28 mouse cellular contexts compared by ENCODE assay signal in genomic region chr11:98681186-98681585, GRCm38 (mm10). TPM values are rescaled to one million over a fixed set of nuclear protein-coding genes. Genes with fewer than 3 reads are reported as not detected.
DNase-seq lines count a peak whose midpoint lies in the region; ATAC-seq and TF ChIP-seq lines count a peak whose summit lies in the region.
"Had no signal": no experiment of that assay in that cellular context is flagged by ENCODE, and none has a peak within 500 bp of the region (broad histone marks: within the 10 kb centered on the region; RNA-seq: fewer than 3 reads in every experiment).

No protein-coding gene starts in this region.

- peaks cover 29% of the 10 kb centered on the region for H3K79me2 ChIP-seq in CH12.LX (replicated peaks; ENCODE audit: control insufficient read depth, extremely low read depth, insufficient read depth, poor library complexity, severe bottlenecking)

- no peaks in the 10 kb centered on the region for H3K27me3 ChIP-seq in hindbrain, embryonic 15.5 days
- H3K27me3 ChIP-seq in hindbrain, embryonic 14.5 days (ENCODE audit: control insufficient read depth, insufficient read depth, low read length), result no peaks in the 10 kb centered on the region
- H3K27me3 ChIP-seq in lung, embryonic 14.5 days (ENCODE audit: insufficient read depth, low read length), result no peaks in the 10 kb centered on the region
- peaks cover 26% of the 10 kb centered on the region for H3K27me3 ChIP-seq in CH12.LX (replicated peaks)
- H3K27me3 ChIP-seq: embryonic facial prominence, embryonic 15.5 days; heart, embryonic 12.5 days; intestine, embryonic 15.5 days had no signal

- H3K9ac ChIP-seq in hindbrain, embryonic 15.5 days, result no peak overlapping the region
- no peak overlapping the region for H3K9ac ChIP-seq in hindbrain, embryonic 14.5 days
- no peak overlapping the region for H3K9ac ChIP-seq in lung, embryonic 14.5 days
- peak overlapping the region; percentile 66; the same call in 1 of the 2 replicates for H3K9ac ChIP-seq in CH12.LX (ENCODE audit: insufficient read depth, low read depth)
- H3K9ac ChIP-seq in ES-E14 (ENCODE audit: insufficient read depth, low read depth, low read length, poor library complexity, severe bottlenecking), result peak overlapping the region; percentile 88; the same call in 1 of the 2 replicates

- H3K4me3 ChIP-seq in hindbrain, embryonic 15.5 days, result no peak overlapping the region
- H3K4me3 ChIP-seq in hindbrain, embryonic 14.5 days (replicated peaks; ENCODE audit: low read length), result no peak overlapping the region
- H3K4me3 ChIP-seq in lung, embryonic 14.5 days (ENCODE audit: low read depth, low read length), result no peak overlapping the region
- H3K4me3 ChIP-seq in CH12.LX (replicated peaks in 1 of 3; ENCODE audit: low read depth in 2 of 3, low read length in 2 of 3, poor library complexity in 1 of 3) (no peak overlapping the region), ES-E14 (ENCODE audit: insufficient read depth in 1 of 2, low read depth in 1 of 2, low read length in 2 of 2, poor library complexity in 1 of 2, severe bottlenecking in 1 of 2) (peak overlapping the region in 1 of 2 experiments; percentile 91; a peak in 1 of 4 replicates)

- no peaks in the 10 kb centered on the region for H3K9me3 ChIP-seq in hindbrain, embryonic 15.5 days
- no peaks in the 10 kb centered on the region for H3K9me3 ChIP-seq in hindbrain, embryonic 14.5 days (ENCODE audit: control insufficient read depth, low read length)
- H3K9me3 ChIP-seq in lung, embryonic 14.5 days (ENCODE audit: low read depth, low read length), result no peaks in the 10 kb centered on the region
- H3K9me3 ChIP-seq in CH12.LX (replicated peaks; ENCODE audit: low read length) (no peaks in the 10 kb centered on the region), ES-E14 (ENCODE audit: control insufficient read depth, insufficient read depth, low read depth, low read length) (no peaks in the 10 kb centered on the region)
- H3K9me3 ChIP-seq: embryonic facial prominence, embryonic 15.5 days; heart, embryonic 12.5 days; hindbrain, embryonic 13.5 days; intestine, embryonic 15.5 days; megakaryocyte, embryonic 14.5 days had no signal

- peak overlapping the region; percentile 83; the same call in 1 of the 2 replicates for H3K4me2 ChIP-seq in hindbrain, embryonic 15.5 days
- no peak overlapping the region for H3K4me2 ChIP-seq in hindbrain, embryonic 14.5 days (replicated peaks)
- H3K4me2 ChIP-seq in lung, embryonic 14.5 days, result peak overlapping the region; percentile 64; the same call in 1 of the 2 replicates
- peak overlapping the region; percentile 86 for H3K4me2 ChIP-seq in CH12.LX (ENCODE audit: insufficient read depth, low read depth, poor library complexity, severe bottlenecking)

- no peak for DNase-seq in hindbrain, embryonic 14.5 days (ENCODE audit: low spot score)
- DNase-seq in lung, embryonic 14.5 days, result no peak
- no peak for DNase-seq in lung, adult 18-20 months
- DNase-seq in CH12.LX (ENCODE audit: extremely low read depth), result no peak
- no peak for DNase-seq in ES-E14 (ENCODE audit: low read depth, low spot score)
- DNase-seq in yolk sac, embryonic 10.5 days (ENCODE audit: low spot score), result no peak
- DNase-seq in adrenal gland, adult 8-10 months, result no peak
- DNase-seq: adrenal gland, postnatal 36 days; gastrocnemius, postnatal 10 days; heart, adult 11 months; kidney, postnatal 14 days; lung, adult 2 months had no signal

- TF ChIP-seq EP300 in CH12.LX (IDR thresholded peaks at IDR 0.05; ENCODE audit: low read length), result no peak

- H3K36me3 ChIP-seq in hindbrain, embryonic 15.5 days, result peaks cover 9% of the 10 kb centered on the region
- H3K36me3 ChIP-seq in hindbrain, embryonic 14.5 days (replicated peaks; ENCODE audit: control insufficient read depth, insufficient read depth), result peaks cover 12% of the 10 kb centered on the region
- peaks cover 12% of the 10 kb centered on the region for H3K36me3 ChIP-seq in lung, embryonic 14.5 days (ENCODE audit: insufficient read depth)
- H3K36me3 ChIP-seq in CH12.LX (replicated peaks in 1 of 2; ENCODE audit: control insufficient read depth in 1 of 2, insufficient read depth in 1 of 2, low read length in 1 of 2) (peaks cover 13 to 21% of the 10 kb centered on the region in 2 experiments), ES-E14 (ENCODE audit: control insufficient read depth, insufficient read depth, low read length, poor library complexity, severe bottlenecking) (peaks cover 13% of the 10 kb centered on the region)

- H3K4me1 ChIP-seq in hindbrain, embryonic 15.5 days (replicated peaks), result peaks cover 17% of the 10 kb centered on the region
- peaks cover 10% of the 10 kb centered on the region; the same call in 1 of the 2 replicates for H3K4me1 ChIP-seq in hindbrain, embryonic 14.5 days (replicated peaks; ENCODE audit: control insufficient read depth, insufficient read depth, low read length)
- H3K4me1 ChIP-seq in lung, embryonic 14.5 days (ENCODE audit: insufficient read depth), result 0 out of 2 replicates have a peak, but pooled peaks cover 3% of the 10 kb centered on the region
- H3K4me1 ChIP-seq in CH12.LX (ENCODE audit: control insufficient read depth in 1 of 2, insufficient read depth in 2 of 2) (peaks cover 16 to 33% of the 10 kb centered on the region in 2 experiments), ES-E14 (ENCODE audit: control insufficient read depth in 2 of 2, insufficient read depth in 2 of 2, low read length in 2 of 2, poor library complexity in 1 of 2) (peaks cover 9 to 15% of the 10 kb centered on the region in 2 experiments)

- dilution Hi-C loops in CH12.LX (cut with MboI; ENCODE audit: extremely low pct_ligation_motif_present, extremely low pct_unique_long_range_greater_than_20kb, low sequenced_read_pairs), result no loop called here

- no peak for TF ChIP-seq RAD21 in CH12.LX (IDR thresholded peaks at IDR 0.05; ENCODE audit: low read depth, low read length)

- in situ Hi-C loops in CH12.LX (cut with MboI; ENCODE audit: low pct_ligation_motif_present, low pct_unique_long_range_greater_than_20kb, low sequenced_read_pairs) (no loop called here), ES-E14 (cut with MboI; ENCODE audit: low sequenced_read_pairs in 2 of 2, unreplicated experiment in 2 of 2) (no loop called here)

- WGBS in hindbrain, embryonic 15.5 days, result 90% methylated on average over 4 of the region's 4 CpGs
- 83% methylated on average over 4 of the region's 4 CpGs for WGBS in hindbrain, embryonic 14.5 days
- WGBS in lung, embryonic 14.5 days, result 74% methylated on average over 4 of the region's 4 CpGs

- H3K27ac ChIP-seq in hindbrain, embryonic 15.5 days (replicated peaks), result no peak overlapping the region
- no peak overlapping the region for H3K27ac ChIP-seq in hindbrain, embryonic 14.5 days
- H3K27ac ChIP-seq in lung, embryonic 14.5 days (ENCODE audit: low read depth), result no peak overlapping the region
- no peak overlapping the region for H3K27ac ChIP-seq in CH12.LX (ENCODE audit: insufficient read depth, low read depth)
- H3K27ac ChIP-seq in ES-E14 (ENCODE audit: insufficient read depth, low read depth, low read length, poor library complexity, severe bottlenecking), result peak overlapping the region; percentile 90; the same call in 1 of the 2 replicates

- TF ChIP-seq POLR2A in CH12.LX (IDR thresholded peaks at IDR 0.05; ENCODE audit: low read depth, low read length), result no peak

- no peak for TF ChIP-seq CTCF in lung, embryonic 14.5 days (IDR thresholded peaks at IDR 0.05; ENCODE audit: low read depth)
- no peak for TF ChIP-seq CTCF in CH12.LX (conservative IDR thresholded peaks at IDR 0.05 in 1 of 2, IDR thresholded peaks at IDR 0.05 in 1 of 2; ENCODE audit: low read depth in 2 of 2, low read length in 2 of 2)

- ATAC-seq in hindbrain, embryonic 15.5 days (ENCODE audit: low FRiP score, low read depth), result no peak
- ATAC-seq in hindbrain, embryonic 14.5 days (ENCODE audit: low FRiP score), result no peak
- no peak for ATAC-seq in lung, embryonic 14.5 days (ENCODE audit: insufficient read depth)

RNA-seq across cellular contexts. Expression of gene Psmd3, which starts 1.2 kb away (rescaled TPM):
- 193 and 204 TPM in 2 replicates for polyA plus RNA-seq in hindbrain, embryonic 15.5 days (2015; fragmentation: Nextera tagmentation; extraction: Ambion mirVana)
- polyA plus RNA-seq in hindbrain, embryonic 14.5 days (2014; fragmentation: Nextera tagmentation; extraction: Ambion mirVana), result 130 and 141 TPM in 2 replicates
- 152 and 169 TPM in 2 replicates for polyA plus RNA-seq in lung, embryonic 14.5 days (2014; fragmentation: Nextera tagmentation; extraction: Ambion mirVana)
- total RNA-seq in CH12.LX (2012; rRNA removed), result 291 and 337 TPM in 2 replicates
- 163 and 166 TPM in 2 replicates for total RNA-seq in CH12.LX (2014; rRNA removed)
- polyA plus RNA-seq in CH12.LX (2012; ENCODE audit: insufficient read length, low read depth), result 345 and 354 TPM in 2 replicates
- total RNA-seq in ES-E14 (2012; rRNA removed), result 376 and 408 TPM in 2 replicates
- total RNA-seq in adrenal gland, adult 8-10 months (2022), result 100 to 1,000 TPM; 115 to 121 (median 117) TPM

RNA-seq across cellular contexts. Expression of gene Gsdma, which starts 17.0 kb away (rescaled TPM):
- polyA plus RNA-seq in hindbrain, embryonic 15.5 days (2015; fragmentation: Nextera tagmentation; extraction: Ambion mirVana), result 0.09 TPM in 1 of 2 replicates, not detected in the other
- not detected in 2 replicates for polyA plus RNA-seq in hindbrain, embryonic 14.5 days (2014; fragmentation: Nextera tagmentation; extraction: Ambion mirVana)
- polyA plus RNA-seq in lung, embryonic 14.5 days (2014; fragmentation: Nextera tagmentation; extraction: Ambion mirVana), result not detected in 2 replicates
- total RNA-seq in CH12.LX (2012; rRNA removed) (not detected in 2 replicates), CH12.LX (2014; rRNA removed) (not detected in 2 replicates), ES-E14 (2012; rRNA removed) (0.16 and 0.40 TPM in 2 replicates)
- polyA plus RNA-seq in CH12.LX (2012; ENCODE audit: insufficient read length, low read depth), result 0.08 and 0.10 TPM in 2 replicates
- total RNA-seq in adrenal gland, adult 8-10 months (2022), result not detected
- total RNA-seq: adrenal gland, postnatal 36 days; gastrocnemius, postnatal 10 days; heart, postnatal 10 days; layer of hippocampus, adult 18-20 months; layer of hippocampus, postnatal 25 days; monocyte, adult 5-6 weeks had no signal
- polyA plus RNA-seq: forebrain, embryonic 16.5 days; heart, embryonic 12.5 days; neural tube, embryonic 11.5 days had no signal

RNA-seq across cellular contexts. Expression of gene Csf3, which starts 19.9 kb away (rescaled TPM):
- not detected in 2 replicates for polyA plus RNA-seq in hindbrain, embryonic 15.5 days (2015; fragmentation: Nextera tagmentation; extraction: Ambion mirVana)
- not detected in 2 replicates for polyA plus RNA-seq in hindbrain, embryonic 14.5 days (2014; fragmentation: Nextera tagmentation; extraction: Ambion mirVana)
- not detected in 2 replicates for polyA plus RNA-seq in lung, embryonic 14.5 days (2014; fragmentation: Nextera tagmentation; extraction: Ambion mirVana)
- total RNA-seq in CH12.LX (2012; rRNA removed) (not detected in 2 replicates), CH12.LX (2014; rRNA removed) (not detected in 2 replicates), ES-E14 (2012; rRNA removed) (0.18 TPM in 1 of 2 replicates, not detected in the other)
- 0.21 and 0.29 TPM in 2 replicates for polyA plus RNA-seq in CH12.LX (2012; ENCODE audit: insufficient read length, low read depth)
- not detected for total RNA-seq in adrenal gland, adult 8-10 months (2022)
- total RNA-seq: adrenal gland, postnatal 36 days; gastrocnemius, postnatal 10 days; heart, postnatal 10 days; layer of hippocampus, adult 18-20 months; layer of hippocampus, postnatal 25 days; monocyte, adult 5-6 weeks had no signal
- polyA plus RNA-seq: forebrain, embryonic 16.5 days; heart, embryonic 12.5 days; hindbrain, embryonic 13.5 days; intestine, embryonic 15.5 days; lung, adult 2 months; neural tube, embryonic 11.5 days; small intestine, adult 2 months; stomach, embryonic 16.5 days; thymus, postnatal 0 days had no signal

RNA-seq across cellular contexts. Expression of gene Gsdma2, which starts 34.6 kb away (rescaled TPM):
- not detected in 2 replicates for polyA plus RNA-seq in hindbrain, embryonic 15.5 days (2015; fragmentation: Nextera tagmentation; extraction: Ambion mirVana)
- not detected in 2 replicates for polyA plus RNA-seq in hindbrain, embryonic 14.5 days (2014; fragmentation: Nextera tagmentation; extraction: Ambion mirVana)
- polyA plus RNA-seq in lung, embryonic 14.5 days (2014; fragmentation: Nextera tagmentation; extraction: Ambion mirVana), result not detected in 2 replicates
- total RNA-seq in CH12.LX (2012; rRNA removed) (not detected in 2 replicates), CH12.LX (2014; rRNA removed) (not detected in 2 replicates), ES-E14 (2012; rRNA removed) (not detected in 2 replicates)
- not detected in 2 replicates for polyA plus RNA-seq in CH12.LX (2012; ENCODE audit: insufficient read length, low read depth)
- total RNA-seq in adrenal gland, adult 8-10 months (2022), result under 1 TPM in 1 of 4 experiments, not detected in 3; 0.63 TPM
- total RNA-seq: gastrocnemius, postnatal 10 days; layer of hippocampus, adult 18-20 months; monocyte, adult 5-6 weeks had no signal
- polyA plus RNA-seq: embryonic facial prominence, embryonic 15.5 days; forebrain, embryonic 16.5 days; heart, embryonic 12.5 days; limb, embryonic 11.5 days; lung, adult 2 months had no signal

RNA-seq across cellular contexts. Expression of gene Med24, which starts 48.0 kb away (rescaled TPM):
- 67.0 and 70.3 TPM in 2 replicates for polyA plus RNA-seq in hindbrain, embryonic 15.5 days (2015; fragmentation: Nextera tagmentation; extraction: Ambion mirVana)
- 58.4 and 62.7 TPM in 2 replicates for polyA plus RNA-seq in hindbrain, embryonic 14.5 days (2014; fragmentation: Nextera tagmentation; extraction: Ambion mirVana)
- polyA plus RNA-seq in lung, embryonic 14.5 days (2014; fragmentation: Nextera tagmentation; extraction: Ambion mirVana), result 53.0 and 53.5 TPM in 2 replicates
- 47.7 and 48.6 TPM in 2 replicates for total RNA-seq in CH12.LX (2012; rRNA removed)
- 26.5 and 30.9 TPM in 2 replicates for total RNA-seq in CH12.LX (2014; rRNA removed)
- 64.2 and 78.8 TPM in 2 replicates for polyA plus RNA-seq in CH12.LX (2012; ENCODE audit: insufficient read length, low read depth)
- 53.5 and 75.7 TPM in 2 replicates for total RNA-seq in ES-E14 (2012; rRNA removed)
- 10 to 100 TPM; 47.7 to 63.3 (median 55.7) TPM for total RNA-seq in adrenal gland, adult 8-10 months (2022)

Comparison
In these comparisons a context has a peak if more than half of its experiments do, and no peak if none do; other contexts are left out.
1. H3K9ac ChIP-seq: peak in CH12.LX (single experiment) and ES-E14 (single experiment); none in hindbrain, embryonic 15.5 days (single experiment), hindbrain, embryonic 14.5 days (single experiment) and lung, embryonic 14.5 days (single experiment).